Mouse (Mus musculus) brown adipose tissue, adult 24 weeks (tissue): ENCODE data around the gene Ap2a2. TPM values are rescaled to one million over a fixed set of nuclear protein-coding genes. Genes with fewer than 3 reads are reported as not detected.

Experiments used
- H3K27ac ChIP-seq: fragments of 200-500 bp; replicated peaks from 2 replicates; pipeline ENCODE4 v1.5.1; 2012; ENCODE audit warnings: low read depth, mild to moderate bottlenecking, low read length
- H3K4me1 ChIP-seq: fragments of 200-500 bp; 2 replicates; pipeline ENCODE4 v1.6.1; 2012; ENCODE audit warnings: low read length, mixed read lengths; ENCODE audit not compliant: control insufficient read depth, insufficient read depth, insufficient read length
- H3K4me3 ChIP-seq: fragments of 200-500 bp; 2 replicates; pipeline ENCODE4 v1.5.1; 2012; ENCODE audit warnings: low read depth, mild to moderate bottlenecking, low read length, moderate library complexity; ENCODE audit not compliant: insufficient read depth
- polyA plus RNA-seq: library from polyadenylated mRNA; stranded (reverse); fragments of >200 nt; gene quantifications from 2 replicates; pipeline ENCODE4 v1.2.4, GENCODE M21; 2012; ENCODE audit not compliant: missing spikeins, insufficient read depth, insufficient read length

Gene Ap2a2
- polyA plus RNA-seq = 40.3 and 42.7 TPM in 2 replicates

- Histone ChIP-seq H3K27ac (peak within 1 kb of the TSS; percentile 70), H3K4me3 (peak within 1 kb of the TSS; percentile 97), H3K4me1 (peaks cover 10% of the 10 kb centered on the region)
Observed at GRCm38 (mm10) chr7:141561682-141562391, at the start of gene Ap2a2. Ap2a2 (plus strand) TSS chr7:141562173.

DNA sequence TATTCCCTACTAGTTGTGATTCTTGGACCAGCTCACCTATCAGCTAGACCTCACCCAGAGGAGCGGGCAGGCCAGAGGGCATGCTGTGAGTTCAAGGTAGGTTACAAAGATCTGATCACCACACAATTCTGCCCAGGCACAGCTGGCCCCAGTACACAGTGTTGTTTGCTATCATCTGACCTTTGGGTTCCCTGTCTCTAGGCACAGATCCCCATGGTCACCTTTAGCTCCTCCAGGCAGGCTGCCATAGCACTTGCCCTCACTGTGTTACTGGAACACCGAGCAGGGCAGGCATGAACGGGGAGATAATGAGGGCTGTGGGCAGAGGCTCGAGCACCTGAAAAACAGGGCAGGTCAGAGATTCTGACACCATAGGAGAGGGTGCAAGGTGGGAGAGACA is 44.3 kb upstream of the Ap2a2 start:
- H3K4me1 ChIP-seq = peaks cover 17% of the 10 kb centered on the region
- peak overlapping the region; percentile 82 for H3K27ac ChIP-seq

GRCm38 (mm10) chr7:141518296-141518695 is 43.7 kb upstream of the Ap2a2 start:
- no peak overlapping the region for H3K4me3 ChIP-seq
- H3K4me1 ChIP-seq = peaks cover 17% of the 10 kb centered on the region
- H3K27ac ChIP-seq = peak overlapping the region; percentile 82

More for the DNA sequence above, 44.3 kb upstream of the Ap2a2 start:
- H3K4me3 ChIP-seq = no peak overlapping the region

DNA sequence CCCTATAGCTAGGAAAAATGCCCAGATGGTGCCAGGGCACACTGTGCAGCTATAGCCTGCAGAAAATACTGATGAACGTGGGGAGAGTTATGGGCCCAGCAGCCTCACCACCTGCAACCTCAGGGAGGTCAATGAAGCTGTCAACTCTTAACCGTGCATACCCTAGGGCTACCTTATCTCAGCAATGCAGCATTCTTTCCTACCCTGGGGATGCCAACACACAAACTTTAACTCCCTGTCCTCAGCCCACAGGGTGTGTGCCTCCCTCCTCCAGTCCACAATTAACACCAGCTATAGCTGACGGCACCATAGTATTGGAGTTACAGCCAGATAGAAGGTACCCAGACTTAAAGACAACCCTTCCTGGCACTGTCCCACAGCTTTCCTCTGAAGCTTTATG is 43.0 kb upstream of the Ap2a2 start:
- peaks cover 17% of the 10 kb centered on the region for H3K4me1 ChIP-seq
- peak overlapping the region; percentile 48; the same call in 1 of the 2 replicates for H3K27ac ChIP-seq
- H3K4me3 ChIP-seq = no peak overlapping the region

DNA sequence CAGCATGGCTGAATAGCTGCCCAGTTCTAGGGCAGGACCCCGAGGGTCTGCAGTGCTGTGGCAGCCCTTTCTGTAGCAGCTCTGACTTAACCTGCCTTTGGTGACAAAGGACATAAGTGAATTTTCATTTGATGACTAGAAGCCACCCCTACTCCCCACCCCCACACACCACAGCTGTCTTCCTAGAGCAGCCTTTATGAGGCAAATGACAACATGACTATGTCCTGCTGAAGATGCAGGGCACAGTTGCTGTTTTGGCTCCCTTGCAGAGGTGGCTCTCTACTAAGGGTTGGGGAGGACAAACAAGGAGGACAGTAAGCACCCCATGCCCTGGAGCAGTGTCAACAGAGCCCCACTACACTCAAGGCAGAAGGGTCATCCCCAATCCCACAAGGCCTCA is 42.2 kb upstream of the Ap2a2 start:
- no peak overlapping the region for H3K27ac ChIP-seq
- H3K4me1 ChIP-seq = peaks cover 17% of the 10 kb centered on the region
- no peak overlapping the region for H3K4me3 ChIP-seq

- no peak overlapping the region for H3K4me3 ChIP-seq
- no peak overlapping the region for H3K27ac ChIP-seq
- H3K4me1 ChIP-seq = peaks cover 10% of the 10 kb centered on the region
Observed at GRCm38 (mm10) chr7:141523007-141523406, 39.0 kb upstream of the Ap2a2 start.

DNA sequence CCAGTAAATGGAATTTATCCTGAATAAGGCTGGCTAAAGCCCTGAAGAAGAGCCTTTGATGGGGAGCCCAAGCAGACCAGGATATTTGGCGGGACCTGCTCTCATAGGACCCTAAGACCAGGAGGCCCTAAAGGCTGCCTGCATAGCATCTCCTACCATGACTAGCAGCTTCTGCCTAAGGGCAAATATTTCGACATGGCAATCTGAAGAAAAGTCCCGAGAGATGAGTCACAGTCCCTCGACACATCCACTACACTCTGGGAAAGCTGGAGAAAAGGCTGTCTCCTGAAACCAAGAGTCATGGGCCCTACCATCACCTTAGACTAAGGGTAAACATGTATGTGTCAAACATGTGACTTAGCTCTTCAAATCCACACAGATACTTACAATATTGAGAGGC is 37.7 kb upstream of the Ap2a2 start:
- no peaks in the 10 kb centered on the region for H3K4me1 ChIP-seq
- H3K4me3 ChIP-seq = no peak overlapping the region
- H3K27ac ChIP-seq = no peak overlapping the region

GRCm38 (mm10) chr7:141524760-141525579 is 37.0 kb upstream of the Ap2a2 start:
- Histone ChIP-seq H3K27ac (no peak overlapping the region), H3K4me1 (no peaks in the 10 kb centered on the region), H3K4me3 (no peak overlapping the region)

GRCm38 (mm10) chr7:141525580-141525925 is 36.4 kb upstream of the Ap2a2 start:
- H3K27ac ChIP-seq = no peak overlapping the region
- H3K4me1 ChIP-seq = no peaks in the 10 kb centered on the region
- no peak overlapping the region for H3K4me3 ChIP-seq

- Histone ChIP-seq H3K4me3 (no peak overlapping the region), H3K4me1 (peaks cover 7% of the 10 kb centered on the region; the same call in 1 of the 2 replicates), H3K27ac (no peak overlapping the region)
Observed at GRCm38 (mm10) chr7:141535570-141535969, 26.4 kb upstream of the Ap2a2 start.

DNA sequence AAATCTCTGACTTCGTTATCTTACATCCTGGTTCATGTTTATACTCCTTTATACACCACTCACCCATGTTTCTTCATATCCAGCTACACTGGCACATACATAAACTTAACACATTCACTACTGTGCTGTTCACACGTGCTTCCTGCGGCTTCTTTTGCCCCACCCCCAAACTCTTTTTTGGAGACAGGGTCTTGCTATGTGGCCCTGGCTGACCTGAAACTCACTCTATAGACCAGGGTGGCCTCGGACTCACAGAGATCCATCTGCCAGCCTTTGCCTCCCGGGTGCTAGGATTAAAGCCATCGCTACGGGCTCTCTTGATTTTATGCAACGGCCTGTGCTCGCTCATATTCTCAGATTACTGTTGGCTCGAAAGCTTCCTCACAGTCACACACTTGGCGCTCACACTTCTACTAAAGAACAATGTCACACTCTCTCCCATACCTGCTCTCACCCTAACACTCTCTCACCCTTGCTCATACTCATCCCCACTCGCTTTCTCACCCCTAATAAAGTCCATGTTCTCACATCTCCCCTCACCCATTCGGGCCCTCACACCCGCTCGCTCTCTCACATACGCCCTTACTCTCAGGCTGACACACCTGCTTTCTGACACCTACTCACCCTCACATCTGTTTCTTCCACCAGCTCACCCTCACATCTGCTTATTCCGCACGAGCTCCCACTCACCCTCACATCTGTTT is 23.0 kb upstream of the Ap2a2 start:
- peak overlapping the region; percentile 83 for H3K27ac ChIP-seq
- peak overlapping the region; percentile 73 for H3K4me3 ChIP-seq
- H3K4me1 ChIP-seq = peaks cover 7% of the 10 kb centered on the region; the same call in 1 of the 2 replicates

GRCm38 (mm10) chr7:141539556-141540311 is 22.2 kb upstream of the Ap2a2 start, which contains the start of gene Chid1:
Chid1 (minus strand) TSS chr7:141539857.
- Histone ChIP-seq H3K27ac (peak within 1 kb of the TSS; percentile 86), H3K4me1 (peaks cover 7% of the 10 kb centered on the region; the same call in 1 of the 2 replicates)

GRCm38 (mm10) chr7:141540312-141541081 is 21.5 kb upstream of the Ap2a2 start:
- Histone ChIP-seq H3K4me3 (peak overlapping the region; percentile 60), H3K27ac (peak overlapping the region; percentile 86), H3K4me1 (peaks cover 7% of the 10 kb centered on the region; the same call in 1 of the 2 replicates)

More at GRCm38 (mm10) chr7:141539556-141540311, 22.2 kb upstream of the Ap2a2 start, which contains the start of gene Chid1:
- peak within 1 kb of the TSS; percentile 73 for H3K4me3 ChIP-seq

DNA sequence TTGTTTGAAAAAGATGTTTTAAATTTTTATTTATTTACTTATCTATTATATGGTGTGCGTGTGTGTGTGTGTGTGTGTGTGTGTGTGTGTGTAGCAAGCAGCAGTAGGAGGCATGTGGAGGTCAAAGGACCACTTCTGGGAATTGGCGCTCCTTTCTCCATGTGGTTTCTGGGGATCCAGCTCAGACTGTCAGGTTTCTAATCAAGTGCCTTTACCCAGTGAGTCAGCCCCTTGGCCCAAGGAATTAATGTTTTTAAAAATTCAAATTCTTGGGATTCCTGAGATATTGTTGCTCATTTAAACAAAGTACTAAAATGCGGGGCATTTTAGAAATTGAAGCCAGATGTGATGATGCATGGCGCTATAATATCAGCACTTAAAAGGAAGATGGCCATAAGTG is 20.3 kb upstream of the Ap2a2 start:
- Histone ChIP-seq H3K27ac (no peak overlapping the region), H3K4me1 (peaks cover 7% of the 10 kb centered on the region; the same call in 1 of the 2 replicates), H3K4me3 (no peak overlapping the region)
